Comparison of ENCODE assay signal across 21 mouse cellular contexts in the genomic region with DNA sequence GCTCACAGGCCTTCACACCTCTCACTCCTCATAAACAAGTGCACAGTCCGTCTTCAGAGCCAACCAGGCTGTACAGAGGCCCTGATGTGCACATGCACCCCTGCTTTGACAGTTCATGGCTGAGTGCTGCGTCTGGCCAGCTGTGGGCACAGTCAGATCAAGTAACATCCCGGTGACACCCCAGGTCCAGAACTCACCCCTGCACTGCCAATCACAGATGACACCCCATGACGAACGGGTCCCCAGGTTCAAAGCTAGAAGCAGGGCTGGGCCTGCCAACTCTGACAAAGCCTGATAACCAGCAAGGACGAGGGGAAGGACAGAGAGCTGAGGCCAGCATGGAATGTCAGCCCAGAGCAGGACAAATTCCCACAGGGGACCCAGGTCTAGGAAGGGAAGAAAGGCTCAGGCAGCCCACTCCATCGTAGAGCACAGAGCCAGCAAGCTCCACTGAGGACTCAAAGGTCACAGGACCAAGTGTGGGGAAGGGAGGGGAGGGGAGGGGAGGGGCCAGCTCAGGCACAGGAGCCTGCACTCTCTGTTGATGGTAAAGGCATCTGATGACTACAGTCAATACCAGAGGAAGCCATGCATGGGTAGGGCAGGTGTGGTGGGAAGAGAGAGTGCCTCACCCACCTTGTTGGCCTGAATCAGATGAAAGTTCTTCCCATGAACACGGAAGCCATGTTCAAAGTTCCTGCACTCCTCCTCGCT. TPM values are rescaled to one million over a fixed set of nuclear protein-coding genes. Genes with fewer than 3 reads are reported as not detected.
DNase-seq lines count a peak whose midpoint lies in the region; ATAC-seq and TF ChIP-seq lines count a peak whose summit lies in the region.
"Had no signal": no experiment of that assay in that cellular context is flagged by ENCODE, and none has a peak within 500 bp of the region (broad histone marks: within the 10 kb centered on the region; RNA-seq: fewer than 3 reads in every experiment).

No protein-coding gene starts in this region.

- TF ChIP-seq CTCF in liver, postnatal 0 days (IDR thresholded peaks at IDR 0.05; ENCODE audit: low read depth): no peak
- TF ChIP-seq CTCF in hindbrain, postnatal 0 days (IDR thresholded peaks at IDR 0.05; ENCODE audit: low read depth): no peak

- no peaks in the 10 kb centered on the region for H3K9me3 ChIP-seq in liver, embryonic 11.5 days (ENCODE audit: control insufficient read depth, low read length)
- H3K9me3 ChIP-seq in intestine, embryonic 14.5 days (ENCODE audit: control insufficient read depth, low read length): no peaks in the 10 kb centered on the region
- H3K9me3 ChIP-seq in liver, postnatal 0 days (ENCODE audit: low read length): no peaks in the 10 kb centered on the region
- no peaks in the 10 kb centered on the region for H3K9me3 ChIP-seq in hindbrain, embryonic 16.5 days (ENCODE audit: control insufficient read depth, low read length)
- H3K9me3 ChIP-seq in hindbrain, postnatal 0 days (ENCODE audit: low read length): no peaks in the 10 kb centered on the region
- H3K9me3 ChIP-seq: heart, embryonic 12.5 days; hindbrain, embryonic 10.5 days; limb, embryonic 10.5 days; lung, embryonic 15.5 days; midbrain, embryonic 13.5 days had no signal

- no peaks in the 10 kb centered on the region for H3K27me3 ChIP-seq in liver, embryonic 11.5 days (replicated peaks; ENCODE audit: control insufficient read depth, insufficient read depth, low read length)
- no peaks in the 10 kb centered on the region for H3K27me3 ChIP-seq in intestine, embryonic 14.5 days (replicated peaks; ENCODE audit: control insufficient read depth, insufficient read depth, low read length)
- no peaks in the 10 kb centered on the region for H3K27me3 ChIP-seq in liver, postnatal 0 days (ENCODE audit: insufficient read depth, low read length)
- no peaks in the 10 kb centered on the region for H3K27me3 ChIP-seq in hindbrain, embryonic 16.5 days (replicated peaks; ENCODE audit: control insufficient read depth, insufficient read depth, low read length)
- H3K27me3 ChIP-seq in hindbrain, postnatal 0 days (ENCODE audit: insufficient read depth, low read length): no peaks in the 10 kb centered on the region
- H3K27me3 ChIP-seq: CH12.LX; heart, embryonic 12.5 days; lung, embryonic 15.5 days; midbrain, embryonic 13.5 days had no signal

- H3K27ac ChIP-seq in liver, embryonic 11.5 days (ENCODE audit: low read depth, low read length): no peak overlapping the region
- no peak overlapping the region for H3K27ac ChIP-seq in intestine, embryonic 14.5 days (ENCODE audit: low read depth)
- H3K27ac ChIP-seq in liver, postnatal 0 days (ENCODE audit: low read depth): no peak overlapping the region
- no peak overlapping the region for H3K27ac ChIP-seq in hindbrain, embryonic 16.5 days (ENCODE audit: low read depth, low read length)
- H3K27ac ChIP-seq in hindbrain, postnatal 0 days: no peak overlapping the region
- H3K27ac ChIP-seq: gastrocnemius, adult 2 months; hindbrain, embryonic 10.5 days; limb, embryonic 10.5 days; lung, embryonic 15.5 days; midbrain, embryonic 13.5 days had no signal

- ATAC-seq in liver, embryonic 11.5 days (replicated peaks; ENCODE audit: low FRiP score): peak; percentile 37; the same call in 1 of the 2 replicates
- ATAC-seq in intestine, embryonic 14.5 days (replicated peaks; ENCODE audit: low FRiP score, low TSS enrichment, low read depth): no peak
- ATAC-seq in liver, postnatal 0 days: peak; percentile 26; the same call in 1 of the 2 replicates
- no peak for ATAC-seq in hindbrain, embryonic 16.5 days
- no peak for ATAC-seq in hindbrain, postnatal 0 days
- ATAC-seq: forebrain, embryonic 16.5 days; midbrain, embryonic 13.5 days had no signal

- 74% methylated on average over 9 of the region's 9 CpGs for WGBS in liver, embryonic 11.5 days
- WGBS in intestine, embryonic 14.5 days: 81% methylated on average over 9 of the region's 9 CpGs
- WGBS in liver, postnatal 0 days (ENCODE audit: insufficient replicate concordance): 60% methylated on average over 9 of the region's 9 CpGs
- WGBS in hindbrain, embryonic 16.5 days: 90% methylated on average over 9 of the region's 9 CpGs
- 88% methylated on average over 9 of the region's 9 CpGs for WGBS in hindbrain, postnatal 0 days

- DNase-seq in adrenal gland, adult (ENCODE audit: inconsistent age in 2 of 2, low spot score in 1 of 2): peak; percentile 38 to 81
- no peak for DNase-seq in adrenal gland, postnatal 4 days (ENCODE audit: low spot score in 2 of 2)
- DNase-seq in liver, embryonic 11.5 days (ENCODE audit: low spot score): peak; percentile 27
- no peak for DNase-seq in liver
- peak; percentile 36 for DNase-seq in intestine, embryonic 14.5 days (ENCODE audit: low spot score)
- peak; percentile 16 for DNase-seq in liver, postnatal 0 days
- no peak for DNase-seq in hindbrain, postnatal 0 days (ENCODE audit: low spot score)
- DNase-seq: cerebellum, postnatal 14 days; gastrocnemius, adult 2 months; kidney, adult 18-20 months; right cerebral cortex, postnatal 14 days; thymus, adult 2 months had no signal

- TF ChIP-seq EP300 in liver, postnatal 0 days (IDR thresholded peaks at IDR 0.05; ENCODE audit: low read depth): no peak

- H3K4me1 ChIP-seq in liver, embryonic 11.5 days (replicated peaks; ENCODE audit: control insufficient read depth, insufficient read depth, low read length): no peaks in the 10 kb centered on the region
- H3K4me1 ChIP-seq in intestine, embryonic 14.5 days (replicated peaks; ENCODE audit: control insufficient read depth, insufficient read depth, low read length): no peaks in the 10 kb centered on the region
- no peaks in the 10 kb centered on the region for H3K4me1 ChIP-seq in liver, postnatal 0 days (ENCODE audit: insufficient read depth)
- no peaks in the 10 kb centered on the region for H3K4me1 ChIP-seq in hindbrain, embryonic 16.5 days (ENCODE audit: control insufficient read depth, insufficient read depth, low read depth, low read length)
- no peaks in the 10 kb centered on the region for H3K4me1 ChIP-seq in hindbrain, postnatal 0 days (ENCODE audit: insufficient read depth, low read length)
- H3K4me1 ChIP-seq: hindbrain, embryonic 10.5 days; lung, embryonic 15.5 days; midbrain, embryonic 13.5 days had no signal

- H3K9ac ChIP-seq in liver, embryonic 11.5 days (ENCODE audit: low read depth, low read length): no peak overlapping the region
- H3K9ac ChIP-seq in intestine, embryonic 14.5 days (ENCODE audit: low read length): no peak overlapping the region
- no peak overlapping the region for H3K9ac ChIP-seq in liver, postnatal 0 days (replicated peaks)
- H3K9ac ChIP-seq in hindbrain, embryonic 16.5 days (ENCODE audit: low read depth, low read length): no peak overlapping the region
- H3K9ac ChIP-seq in hindbrain, postnatal 0 days (replicated peaks; ENCODE audit: low read length): no peak overlapping the region
- H3K9ac ChIP-seq: heart, embryonic 12.5 days; lung, embryonic 15.5 days; midbrain, embryonic 13.5 days had no signal

- peaks cover 58% of the 10 kb centered on the region for H3K36me3 ChIP-seq in liver, embryonic 11.5 days (ENCODE audit: control insufficient read depth, insufficient read depth, low read length)
- peaks cover 99% of the 10 kb centered on the region for H3K36me3 ChIP-seq in intestine, embryonic 14.5 days (ENCODE audit: control insufficient read depth, insufficient read depth, low read length)
- H3K36me3 ChIP-seq in liver, postnatal 0 days (replicated peaks; ENCODE audit: insufficient read depth, low read length): peaks cover 30% of the 10 kb centered on the region
- peaks cover 57% of the 10 kb centered on the region for H3K36me3 ChIP-seq in hindbrain, embryonic 16.5 days (ENCODE audit: control insufficient read depth, insufficient read depth, low read length)
- H3K36me3 ChIP-seq in hindbrain, postnatal 0 days (ENCODE audit: insufficient read depth, low read length): peaks cover 79% of the 10 kb centered on the region

- no peak overlapping the region; the same call in 1 of the 2 replicates for H3K4me2 ChIP-seq in liver, embryonic 11.5 days
- no peak overlapping the region for H3K4me2 ChIP-seq in intestine, embryonic 14.5 days (ENCODE audit: low read length)
- no peak overlapping the region for H3K4me2 ChIP-seq in liver, postnatal 0 days (ENCODE audit: low read depth, low read length)
- no peak overlapping the region for H3K4me2 ChIP-seq in hindbrain, embryonic 16.5 days (ENCODE audit: low read length)
- H3K4me2 ChIP-seq in hindbrain, postnatal 0 days (ENCODE audit: low read depth, low read length): no peak overlapping the region
- H3K4me2 ChIP-seq: heart, embryonic 12.5 days; lung, embryonic 15.5 days; midbrain, embryonic 13.5 days had no signal

- H3K4me3 ChIP-seq in liver, embryonic 11.5 days (ENCODE audit: low read depth, low read length): no peak overlapping the region
- H3K4me3 ChIP-seq in intestine, embryonic 14.5 days (ENCODE audit: low read depth, low read length): no peak overlapping the region
- H3K4me3 ChIP-seq in liver, postnatal 0 days (ENCODE audit: low read depth, low read length): no peak overlapping the region
- no peak overlapping the region for H3K4me3 ChIP-seq in hindbrain, embryonic 16.5 days (ENCODE audit: low read length)
- H3K4me3 ChIP-seq in hindbrain, postnatal 0 days (ENCODE audit: low read length): no peak overlapping the region
- H3K4me3 ChIP-seq: gastrocnemius, adult 2 months; heart, embryonic 12.5 days; hindbrain, embryonic 10.5 days; limb, embryonic 10.5 days; lung, embryonic 15.5 days; midbrain, embryonic 13.5 days had no signal

RNA-seq across cellular contexts. Expression of a gene that starts 10.4 kb away (rescaled TPM):
- total RNA-seq in adrenal gland, postnatal 4 days (2021): 10 to 100 TPM; 24.9 to 26.4 TPM
- 27.1 and 30.1 TPM in 2 replicates for polyA plus RNA-seq in liver, embryonic 11.5 days (2014; fragmentation: Nextera tagmentation; extraction: Ambion mirVana)
- polyA plus RNA-seq in intestine, embryonic 14.5 days (2014; fragmentation: Nextera tagmentation; extraction: Ambion mirVana): 91.9 and 92.2 TPM in 2 replicates
- 32.7 and 38.8 TPM in 2 replicates for polyA plus RNA-seq in liver, postnatal 0 days (2015; fragmentation: Nextera tagmentation; extraction: Ambion mirVana)
- polyA plus RNA-seq in hindbrain, embryonic 16.5 days (2015; fragmentation: Nextera tagmentation; extraction: Ambion mirVana): 20.7 and 22.2 TPM in 2 replicates
- total RNA-seq in hindbrain, postnatal 0 days (2014; rRNA removed): 30.3 and 38.0 TPM in 2 replicates
- 16.9 and 17.7 TPM in 2 replicates for polyA plus RNA-seq in hindbrain, postnatal 0 days (2015; fragmentation: Nextera tagmentation; extraction: Ambion mirVana)

RNA-seq across cellular contexts. Expression of a gene that starts 11.0 kb away (rescaled TPM):
- total RNA-seq in adrenal gland, postnatal 4 days (2021): 10 to 100 TPM; 46.8 to 48.2 TPM
- 33.1 and 36.5 TPM in 2 replicates for polyA plus RNA-seq in liver, embryonic 11.5 days (2014; fragmentation: Nextera tagmentation; extraction: Ambion mirVana)
- 47.9 and 48.0 TPM in 2 replicates for polyA plus RNA-seq in intestine, embryonic 14.5 days (2014; fragmentation: Nextera tagmentation; extraction: Ambion mirVana)
- polyA plus RNA-seq in liver, postnatal 0 days (2015; fragmentation: Nextera tagmentation; extraction: Ambion mirVana): 8.6 and 9.0 TPM in 2 replicates
- 56.5 and 67.4 TPM in 2 replicates for polyA plus RNA-seq in hindbrain, embryonic 16.5 days (2015; fragmentation: Nextera tagmentation; extraction: Ambion mirVana)
- total RNA-seq in hindbrain, postnatal 0 days (2014; rRNA removed): 115 and 126 TPM in 2 replicates
- 36.3 and 37.5 TPM in 2 replicates for polyA plus RNA-seq in hindbrain, postnatal 0 days (2015; fragmentation: Nextera tagmentation; extraction: Ambion mirVana)

RNA-seq across cellular contexts. Expression of a gene that starts 43.1 kb away (rescaled TPM):
- not detected for total RNA-seq in adrenal gland, postnatal 4 days (2021)
- polyA plus RNA-seq in liver, embryonic 11.5 days (2014; fragmentation: Nextera tagmentation; extraction: Ambion mirVana): not detected in 2 replicates
- not detected in 2 replicates for polyA plus RNA-seq in intestine, embryonic 14.5 days (2014; fragmentation: Nextera tagmentation; extraction: Ambion mirVana)
- not detected in 2 replicates for polyA plus RNA-seq in liver, postnatal 0 days (2015; fragmentation: Nextera tagmentation; extraction: Ambion mirVana)
- not detected in 2 replicates for polyA plus RNA-seq in hindbrain, embryonic 16.5 days (2015; fragmentation: Nextera tagmentation; extraction: Ambion mirVana)
- not detected in 2 replicates for total RNA-seq in hindbrain, postnatal 0 days (2014; rRNA removed)
- not detected in 2 replicates for polyA plus RNA-seq in hindbrain, postnatal 0 days (2015; fragmentation: Nextera tagmentation; extraction: Ambion mirVana)
- total RNA-seq: CH12.LX; gastrocnemius, adult 2 months; layer of hippocampus, postnatal 14 days had no signal
- polyA plus RNA-seq: forebrain, embryonic 16.5 days; heart, embryonic 12.5 days; hindbrain, embryonic 10.5 days; limb, embryonic 10.5 days; lung, embryonic 15.5 days; midbrain, embryonic 13.5 days; thymus, adult 2 months had no signal

Comparison
In these comparisons a context has a peak if more than half of its experiments do, and no peak if none do; other contexts are left out.
1. DNase-seq: peak in adrenal gland, adult (2 of 2), liver, embryonic 11.5 days (single experiment), intestine, embryonic 14.5 days (single experiment) and liver, postnatal 0 days (single experiment); none in adrenal gland, postnatal 4 days (0 of 2), liver (single experiment) and hindbrain, postnatal 0 days (single experiment).
2. ATAC-seq: peak in liver, embryonic 11.5 days (single experiment) and liver, postnatal 0 days (single experiment); none in intestine, embryonic 14.5 days (single experiment), hindbrain, embryonic 16.5 days (single experiment) and hindbrain, postnatal 0 days (single experiment).